Mouse (Mus musculus): ENCODE results near the gene Fgfr2. TPM values are rescaled to one million over a fixed set of nuclear protein-coding genes. Genes with fewer than 3 reads are reported as not detected.

The Fgfr2 gene
- polyA plus RNA-seq, 1 experiment from 2014 or later = 106 TPM

DNA sequence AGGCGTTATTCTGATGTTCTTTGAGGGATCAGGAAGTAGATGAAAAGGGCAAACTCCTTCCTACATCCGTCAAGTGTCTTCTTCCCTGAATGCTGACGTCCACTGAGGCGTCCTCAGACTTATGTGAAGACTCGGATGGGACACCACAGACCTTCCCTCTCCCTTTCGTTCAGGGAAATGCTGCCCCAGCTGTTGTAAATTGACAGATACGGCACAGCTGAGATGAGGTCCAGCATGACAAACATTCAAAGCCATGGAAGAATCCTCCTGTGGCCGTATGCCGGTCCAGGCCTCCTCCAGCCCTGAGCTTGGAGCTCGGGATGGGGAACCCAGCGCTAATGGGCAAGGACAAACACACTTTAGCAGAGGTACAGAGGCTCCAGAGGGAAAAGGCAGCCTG is 373.6 kb downstream of the Fgfr2 start:
- H3K9me3 ChIP-seq (ENCODE audit: control insufficient read depth, low read length) = no peaks in the 10 kb centered on the region
- H3K4me2 ChIP-seq (ENCODE audit: low read depth, low read length) = no peak overlapping the region
- H3K36me3 ChIP-seq (ENCODE audit: control insufficient read depth, insufficient read depth, low read length) = 0 out of 2 replicates have a peak, but pooled peaks cover 5% of the 10 kb centered on the region
- no peak overlapping the region for H3K27ac ChIP-seq (replicated peaks; ENCODE audit: low read depth, low read length)
- H3K4me1 ChIP-seq (ENCODE audit: control insufficient read depth, insufficient read depth, low read length) = peaks cover 16% of the 10 kb centered on the region
- H3K4me3 ChIP-seq (ENCODE audit: low read depth, low read length) = no peak overlapping the region
- no peak for DNase-seq (ENCODE audit: low spot score)
- no peak for ATAC-seq (ENCODE audit: low read depth)
- 88% methylated on average over 11 of the region's 11 CpGs for WGBS
- H3K9ac ChIP-seq (ENCODE audit: low read depth, low read length) = no peak overlapping the region
- H3K27me3 ChIP-seq (replicated peaks; ENCODE audit: control insufficient read depth, insufficient read depth, low read length) = no peaks in the 10 kb centered on the region

- Histone ChIP-seq H3K4me2 (ENCODE audit: low read depth, low read length) (no peak overlapping the region), H3K9me3 (ENCODE audit: control insufficient read depth, low read length) (no peaks in the 10 kb centered on the region), H3K4me1 (ENCODE audit: control insufficient read depth, insufficient read depth, low read length) (peaks cover 4% of the 10 kb centered on the region), H3K9ac (ENCODE audit: low read depth, low read length) (no peak overlapping the region), H3K27ac (replicated peaks; ENCODE audit: low read depth, low read length) (no peak overlapping the region), H3K4me3 (ENCODE audit: low read depth, low read length) (no peak overlapping the region), H3K36me3 (ENCODE audit: control insufficient read depth, insufficient read depth, low read length) (0 out of 2 replicates have a peak, but pooled peaks cover 5% of the 10 kb centered on the region), H3K27me3 (replicated peaks; ENCODE audit: control insufficient read depth, insufficient read depth, low read length) (no peaks in the 10 kb centered on the region)
- 75% methylated on average over 3 of the region's 3 CpGs for WGBS
- DNase-seq (ENCODE audit: low spot score) (peak; percentile 69), ATAC-seq (ENCODE audit: low read depth) (peak; percentile 73; the same call in 1 of the 2 replicates)
Observed at GRCm38 (mm10) chr7:132748076-132748769, 374.9 kb downstream of the Fgfr2 start.

DNA sequence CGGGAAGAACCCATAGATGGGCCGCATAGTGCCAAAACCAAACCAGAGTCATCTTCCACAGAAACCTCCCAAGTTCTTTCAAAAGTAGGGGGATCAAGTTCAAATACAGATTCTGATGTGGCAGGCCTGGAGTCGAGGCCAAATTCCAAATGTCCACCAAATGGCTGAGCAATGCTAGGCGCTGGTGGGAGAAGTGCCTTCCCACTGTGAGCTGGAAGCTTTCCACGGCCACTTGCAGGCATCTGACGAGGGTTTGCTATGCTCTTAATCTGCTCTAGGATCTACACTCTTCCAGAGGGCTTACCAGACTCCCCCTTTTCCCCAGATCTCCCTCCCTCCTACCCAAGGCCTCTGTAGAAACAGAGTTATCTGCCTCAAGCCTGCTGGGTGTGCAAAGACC is 376.1 kb downstream of the Fgfr2 start:
- ATAC-seq (ENCODE audit: low read depth) (no peak), DNase-seq (ENCODE audit: low spot score) (no peak)
- no peak overlapping the region for H3K4me2 ChIP-seq (ENCODE audit: low read depth, low read length)
- H3K36me3 ChIP-seq (ENCODE audit: control insufficient read depth, insufficient read depth, low read length) = 0 out of 2 replicates have a peak, but pooled peaks cover 5% of the 10 kb centered on the region
- H3K27me3 ChIP-seq (replicated peaks; ENCODE audit: control insufficient read depth, insufficient read depth, low read length) = no peaks in the 10 kb centered on the region
- 78% methylated on average over 6 of the region's 6 CpGs for WGBS
- no peak overlapping the region for H3K27ac ChIP-seq (replicated peaks; ENCODE audit: low read depth, low read length)
- H3K4me3 ChIP-seq (ENCODE audit: low read depth, low read length) = no peak overlapping the region
- no peak overlapping the region for H3K9ac ChIP-seq (ENCODE audit: low read depth, low read length)
- no peaks in the 10 kb centered on the region for H3K9me3 ChIP-seq (ENCODE audit: control insufficient read depth, low read length)
- H3K4me1 ChIP-seq (ENCODE audit: control insufficient read depth, insufficient read depth, low read length) = no peaks in the 10 kb centered on the region; the same call in 1 of the 2 replicates

GRCm38 (mm10) chr7:132742912-132743311 is 380.2 kb downstream of the Fgfr2 start:
- ATAC-seq (ENCODE audit: low read depth) (no peak), DNase-seq (ENCODE audit: low spot score) (no peak)
- H3K27me3 ChIP-seq (replicated peaks; ENCODE audit: control insufficient read depth, insufficient read depth, low read length) = no peaks in the 10 kb centered on the region
- no peak overlapping the region for H3K27ac ChIP-seq (replicated peaks; ENCODE audit: low read depth, low read length)
- H3K4me1 ChIP-seq (ENCODE audit: control insufficient read depth, insufficient read depth, low read length) = no peaks in the 10 kb centered on the region; the same call in 1 of the 2 replicates
- no peak overlapping the region for H3K4me3 ChIP-seq (ENCODE audit: low read depth, low read length)
- H3K36me3 ChIP-seq (ENCODE audit: control insufficient read depth, insufficient read depth, low read length) = 0 out of 2 replicates have a peak, but pooled peaks cover 5% of the 10 kb centered on the region
- no peaks in the 10 kb centered on the region for H3K9me3 ChIP-seq (ENCODE audit: control insufficient read depth, low read length)
- H3K4me2 ChIP-seq (ENCODE audit: low read depth, low read length) = no peak overlapping the region
- 76% methylated on average over 5 of the region's 5 CpGs for WGBS
- no peak overlapping the region for H3K9ac ChIP-seq (ENCODE audit: low read depth, low read length)

GRCm38 (mm10) chr7:132739829-132740228 is 383.3 kb downstream of the Fgfr2 start:
- ATAC-seq (ENCODE audit: low read depth) = no peak
- WGBS = 88% methylated on average over 6 of the region's 6 CpGs
- no peaks in the 10 kb centered on the region for H3K36me3 ChIP-seq (ENCODE audit: control insufficient read depth, insufficient read depth, low read length)
- no peak overlapping the region for H3K9ac ChIP-seq (ENCODE audit: low read depth, low read length)
- peaks cover 18% of the 10 kb centered on the region for H3K4me1 ChIP-seq (ENCODE audit: control insufficient read depth, insufficient read depth, low read length)
- H3K27me3 ChIP-seq (replicated peaks; ENCODE audit: control insufficient read depth, insufficient read depth, low read length) = no peaks in the 10 kb centered on the region
- no peak for DNase-seq (ENCODE audit: low spot score)
- H3K4me3 ChIP-seq (ENCODE audit: low read depth, low read length) = no peak overlapping the region
- no peak overlapping the region for H3K4me2 ChIP-seq (ENCODE audit: low read depth, low read length)
- H3K27ac ChIP-seq (replicated peaks; ENCODE audit: low read depth, low read length) = no peak overlapping the region
- H3K9me3 ChIP-seq (ENCODE audit: control insufficient read depth, low read length) = no peaks in the 10 kb centered on the region

GRCm38 (mm10) chr7:132738844-132739243 is 384.3 kb downstream of the Fgfr2 start:
- Histone ChIP-seq H3K9me3 (ENCODE audit: control insufficient read depth, low read length) (no peaks in the 10 kb centered on the region), H3K4me3 (ENCODE audit: low read depth, low read length) (no peak overlapping the region), H3K27me3 (replicated peaks; ENCODE audit: control insufficient read depth, insufficient read depth, low read length) (no peaks in the 10 kb centered on the region), H3K9ac (ENCODE audit: low read depth, low read length) (no peak overlapping the region), H3K4me2 (ENCODE audit: low read depth, low read length) (no peak overlapping the region), H3K4me1 (ENCODE audit: control insufficient read depth, insufficient read depth, low read length) (peaks cover 18% of the 10 kb centered on the region), H3K27ac (replicated peaks; ENCODE audit: low read depth, low read length) (no peak overlapping the region), H3K36me3 (ENCODE audit: control insufficient read depth, insufficient read depth, low read length) (no peaks in the 10 kb centered on the region)
- no peak for DNase-seq (ENCODE audit: low spot score)
- ATAC-seq (ENCODE audit: low read depth) = no peak
- WGBS = 92% methylated on average over 6 of the region's 6 CpGs

- ATAC-seq (ENCODE audit: low read depth) (peak; percentile 76), DNase-seq (ENCODE audit: low spot score) (peak; percentile 88)
- Histone ChIP-seq H3K4me3 (ENCODE audit: low read depth, low read length) (no peak overlapping the region), H3K36me3 (ENCODE audit: control insufficient read depth, insufficient read depth, low read length) (no peaks in the 10 kb centered on the region), H3K27ac (replicated peaks; ENCODE audit: low read depth, low read length) (peak overlapping the region; percentile 56), H3K9me3 (ENCODE audit: control insufficient read depth, low read length) (no peaks in the 10 kb centered on the region), H3K9ac (ENCODE audit: low read depth, low read length) (no peak overlapping the region), H3K4me1 (ENCODE audit: control insufficient read depth, insufficient read depth, low read length) (peaks cover 21% of the 10 kb centered on the region), H3K4me2 (ENCODE audit: low read depth, low read length) (no peak overlapping the region), H3K27me3 (replicated peaks; ENCODE audit: control insufficient read depth, insufficient read depth, low read length) (no peaks in the 10 kb centered on the region)
- WGBS = 46% methylated on average over 17 of the region's 17 CpGs
Observed at GRCm38 (mm10) chr7:132736099-132736862, 386.9 kb downstream of the Fgfr2 start.

DNA sequence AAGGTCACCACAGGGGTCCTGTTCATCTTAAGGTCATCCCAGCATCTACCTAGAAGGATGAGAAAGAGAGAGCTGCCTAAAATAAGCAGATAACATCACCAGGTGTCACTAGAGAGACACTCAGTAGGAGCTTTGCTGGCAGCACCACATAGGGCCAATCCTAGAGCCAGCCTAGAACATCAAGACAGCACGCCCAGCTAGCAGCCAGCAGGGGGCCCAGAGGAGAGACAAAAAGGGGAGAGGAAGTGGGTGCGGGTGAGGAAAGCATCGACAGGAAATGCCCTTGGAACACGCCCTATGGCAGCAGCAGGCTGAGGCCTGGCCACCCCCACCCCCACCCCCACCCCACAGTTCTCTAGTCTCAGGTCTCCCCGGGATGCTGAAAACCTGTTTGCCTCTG is 388.0 kb downstream of the Fgfr2 start:
- Histone ChIP-seq H3K4me3 (ENCODE audit: low read depth, low read length) (no peak overlapping the region), H3K9me3 (ENCODE audit: control insufficient read depth, low read length) (no peaks in the 10 kb centered on the region), H3K4me1 (ENCODE audit: control insufficient read depth, insufficient read depth, low read length) (peaks cover 21% of the 10 kb centered on the region), H3K9ac (ENCODE audit: low read depth, low read length) (no peak overlapping the region), H3K27ac (replicated peaks; ENCODE audit: low read depth, low read length) (peak overlapping the region; percentile 56), H3K4me2 (ENCODE audit: low read depth, low read length) (no peak overlapping the region), H3K36me3 (ENCODE audit: control insufficient read depth, insufficient read depth, low read length) (no peaks in the 10 kb centered on the region), H3K27me3 (replicated peaks; ENCODE audit: control insufficient read depth, insufficient read depth, low read length) (no peaks in the 10 kb centered on the region)
- 32% methylated on average over 5 of the region's 5 CpGs for WGBS
- no peak for ATAC-seq (ENCODE audit: low read depth)
- DNase-seq (ENCODE audit: low spot score) = peak; percentile 69
